Mouse (Mus musculus): ENCODE measurements around the gene Fbxo6.
"Not testable (repeated sequence)": the region's sequence is repeated elsewhere in the genome, so short reads cannot be mapped to it uniquely, and the experiment has no call there.

Gene Fbxo6

DNA sequence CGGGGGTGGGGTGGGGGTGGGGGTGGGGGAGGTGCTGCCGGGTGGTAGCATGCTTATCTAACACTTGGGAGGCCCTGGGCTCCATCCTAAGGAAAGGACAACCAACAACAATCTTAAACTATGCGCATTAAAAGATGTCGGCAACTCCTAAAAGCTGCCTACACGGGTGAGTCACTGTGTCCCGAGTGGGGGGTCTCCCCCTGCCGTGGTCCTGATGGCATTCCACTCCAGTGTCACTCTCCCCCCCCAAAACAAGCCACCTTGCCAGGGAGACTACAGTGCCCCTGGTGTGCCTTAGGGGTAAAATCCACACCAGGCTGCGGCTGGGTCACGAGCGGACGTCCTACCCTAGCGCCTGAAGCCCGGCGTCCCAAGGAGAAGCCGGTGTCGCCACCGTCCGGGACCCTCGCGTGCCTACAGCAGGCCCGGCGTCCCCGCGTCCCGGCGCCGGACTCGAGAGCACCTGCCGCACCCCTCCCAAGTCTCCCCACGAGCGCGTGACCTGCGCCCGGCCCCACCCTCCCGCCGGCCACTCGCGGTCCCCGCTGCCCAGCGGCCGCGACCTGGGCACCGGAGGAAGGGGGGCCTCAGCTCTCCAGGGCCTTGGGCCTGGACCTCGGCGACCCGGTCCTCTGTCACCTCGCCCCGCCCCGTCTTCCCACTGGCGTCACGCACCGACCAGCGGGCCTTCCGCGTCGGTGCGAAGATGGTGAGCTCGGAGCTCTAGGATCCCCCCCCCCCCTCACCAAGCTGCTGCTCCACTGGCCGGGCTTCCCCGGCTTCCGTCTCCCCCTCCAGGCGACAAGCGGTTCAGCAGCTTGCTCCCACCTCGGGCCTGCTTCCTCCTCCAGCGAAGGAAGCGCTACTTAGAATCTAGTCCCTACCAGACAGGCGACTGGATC is at the start of gene Fbxo6:
Gene Fbxo6 (minus strand): TSS at position 874 of the 902 bp plus-strand sequence.
- DNase-seq (ENCODE audit: low read depth, low spot score) = peak; percentile 92

DNA sequence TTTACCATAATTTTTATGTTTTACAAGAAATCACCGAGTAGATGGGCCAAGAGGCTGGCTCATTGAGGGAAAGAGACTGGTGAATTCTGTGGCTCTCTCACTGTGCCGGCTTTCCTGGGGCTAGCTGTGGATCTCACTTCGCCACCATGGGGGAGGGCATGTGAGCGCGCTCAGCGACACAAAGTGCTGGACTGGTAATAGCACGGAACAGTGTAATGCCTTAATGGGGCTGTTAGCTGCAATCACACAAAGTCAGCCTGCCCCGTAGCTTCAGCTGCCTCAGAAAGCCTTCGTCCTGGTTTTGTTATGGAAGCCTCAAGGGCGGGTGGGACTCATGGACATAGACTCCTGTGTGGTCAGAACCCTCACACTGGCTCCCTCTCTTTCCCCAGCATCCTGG is 46.8 kb upstream of the Fbxo6 start:
- DNase-seq (ENCODE audit: low read depth, low spot score) = no peak

DNA sequence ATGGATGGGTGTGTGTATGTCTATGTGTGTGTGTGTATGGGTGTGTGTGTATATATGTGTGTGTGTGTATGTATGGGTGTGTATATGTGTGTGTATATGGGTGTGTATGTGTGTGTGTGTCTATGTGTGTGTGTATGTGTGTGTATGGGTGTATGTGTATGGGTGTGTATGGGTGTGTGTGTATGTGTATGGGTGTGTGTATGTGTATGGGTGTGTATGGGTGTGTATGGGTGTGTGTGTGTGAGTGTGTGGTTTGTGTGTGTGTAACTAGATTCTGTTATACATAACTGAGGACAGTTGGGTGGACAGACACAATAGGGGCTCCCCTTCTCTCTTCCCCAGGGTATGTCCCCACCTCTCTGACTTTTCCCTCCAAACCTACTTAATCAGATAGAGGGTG is 42.5 kb upstream of the Fbxo6 start:
- no peak for DNase-seq (ENCODE audit: low read depth, low spot score)

DNA sequence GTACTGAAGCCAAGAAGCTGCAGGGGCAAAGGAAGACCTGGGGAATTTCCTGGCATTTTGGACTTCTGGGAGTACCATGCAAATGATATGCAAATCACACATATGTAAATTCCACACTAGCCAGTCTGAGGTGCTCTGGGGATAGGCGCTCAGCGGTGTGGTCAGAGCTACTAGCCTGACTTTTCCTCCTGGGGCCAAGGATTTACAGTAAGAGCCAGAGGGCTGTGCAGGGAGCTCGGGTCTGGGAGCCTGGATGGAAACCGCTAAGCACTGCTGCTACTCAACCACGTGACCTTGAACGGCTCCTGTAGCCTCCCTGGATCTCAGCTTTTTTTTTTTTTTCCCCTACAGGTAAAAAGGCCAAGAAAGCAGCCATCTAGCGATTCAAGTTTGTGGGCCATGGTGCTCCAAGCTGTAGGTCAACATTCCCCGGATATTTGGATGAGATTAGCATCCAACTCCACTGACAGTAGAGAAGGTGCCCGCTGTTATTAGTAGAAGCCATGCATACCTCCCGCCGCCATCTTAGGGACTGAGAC is 40.8 kb upstream of the Fbxo6 start:
- DNase-seq (ENCODE audit: low read depth, low spot score) = no peak

DNA sequence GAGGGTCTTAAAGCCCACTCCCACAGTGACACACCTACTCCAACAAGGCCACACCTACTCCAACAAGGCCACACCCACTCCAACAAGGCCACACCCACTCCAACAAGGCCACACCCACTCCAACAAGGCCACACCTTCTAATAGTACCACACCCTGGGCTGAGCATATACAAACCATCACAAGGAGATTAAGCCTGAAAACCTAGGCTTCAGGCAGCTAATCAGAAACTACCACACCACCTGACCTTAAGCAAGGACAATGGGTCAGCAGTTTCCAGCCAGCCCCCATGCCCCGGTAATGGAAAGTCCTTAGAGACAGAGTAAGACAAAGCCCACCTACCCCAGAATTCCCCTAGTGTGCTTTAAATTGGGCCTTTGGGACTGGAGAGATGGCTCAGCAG is 36.8 kb upstream of the Fbxo6 start:
- DNase-seq (ENCODE audit: low read depth, low spot score) = not testable (repeated sequence)

DNA sequence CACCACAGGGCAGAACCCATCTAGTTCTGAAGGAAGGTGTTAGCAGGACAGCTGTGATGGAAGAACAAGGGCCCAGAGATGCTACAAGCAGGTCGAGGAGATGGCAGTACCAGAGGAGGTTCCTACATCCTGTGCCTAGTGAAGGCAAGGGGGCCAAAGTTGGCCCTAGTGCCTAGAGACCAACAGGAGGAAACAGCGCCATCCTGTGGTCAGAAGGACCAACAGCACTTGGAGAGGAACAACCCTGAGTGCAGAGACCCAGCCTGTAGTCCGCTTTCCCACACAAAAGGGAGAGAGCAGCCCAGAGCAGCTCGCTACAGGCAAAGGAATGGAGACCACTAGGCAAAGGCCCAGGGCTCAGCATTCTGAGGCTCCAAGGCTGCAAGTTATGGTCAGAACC is 33.9 kb upstream of the Fbxo6 start:
- no peak for DNase-seq (ENCODE audit: low read depth, low spot score)

DNA sequence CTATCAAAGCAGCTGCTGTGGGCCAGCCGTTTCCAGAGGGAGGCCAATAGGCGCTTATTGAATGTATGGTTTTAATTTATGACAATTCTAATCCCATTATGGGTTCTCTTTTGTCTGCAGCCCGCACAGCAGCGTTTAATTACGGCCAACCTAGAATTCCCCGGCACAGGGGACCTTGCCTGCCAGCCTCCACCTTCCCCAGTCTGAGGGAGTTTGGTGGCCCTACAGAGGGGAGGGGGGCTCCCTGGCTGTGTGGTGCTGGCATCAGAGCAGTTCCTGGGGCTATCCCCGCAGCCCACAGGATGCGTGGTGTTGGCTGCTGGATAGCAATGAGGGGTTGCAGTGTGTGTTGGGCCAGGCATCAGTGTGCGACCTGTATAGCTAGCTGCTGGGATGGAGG is 32.6 kb upstream of the Fbxo6 start:
- DNase-seq (ENCODE audit: low read depth, low spot score) = no peak

DNA sequence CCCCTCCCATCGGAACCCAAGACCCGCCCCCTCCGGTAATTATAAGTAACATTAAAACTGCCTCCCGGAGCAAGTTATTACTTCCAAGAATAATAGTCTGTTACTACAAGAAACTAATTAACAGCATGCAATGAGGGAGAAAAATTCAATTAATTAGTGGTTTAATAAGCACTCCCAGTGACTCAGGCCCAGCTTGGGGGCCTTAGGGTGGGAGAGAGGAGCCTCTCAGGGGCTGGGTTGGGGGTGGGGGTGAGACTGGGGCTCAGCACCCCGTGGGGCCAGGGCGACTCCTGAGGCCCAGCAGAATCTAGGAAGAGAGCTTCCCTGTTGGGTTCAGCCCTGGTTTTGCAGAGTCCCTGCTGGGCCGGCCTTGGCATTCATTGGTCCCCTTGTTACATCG is 30.4 kb upstream of the Fbxo6 start:
- no peak for DNase-seq (ENCODE audit: low read depth, low spot score)

DNA sequence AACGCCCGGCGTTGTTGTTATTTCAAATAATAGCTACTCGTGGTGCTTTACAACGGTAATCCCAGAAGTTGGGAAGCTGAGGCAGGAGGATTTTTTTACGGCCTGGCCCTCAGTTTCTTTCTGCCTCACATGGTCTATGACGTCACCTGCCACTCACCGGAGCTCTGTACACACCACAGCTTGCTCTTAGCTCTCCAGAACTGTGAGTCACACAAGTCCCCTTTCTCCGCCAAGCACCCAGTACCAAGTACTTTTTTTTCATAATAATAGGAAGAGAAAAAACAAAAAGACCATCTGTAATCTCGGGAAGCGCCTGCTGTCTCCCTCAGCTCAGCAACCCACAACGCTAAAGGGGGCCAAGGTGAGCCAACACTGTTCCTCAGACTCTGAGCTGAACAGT is 29.5 kb upstream of the Fbxo6 start:
- DNase-seq (ENCODE audit: low read depth, low spot score) = no peak

DNA sequence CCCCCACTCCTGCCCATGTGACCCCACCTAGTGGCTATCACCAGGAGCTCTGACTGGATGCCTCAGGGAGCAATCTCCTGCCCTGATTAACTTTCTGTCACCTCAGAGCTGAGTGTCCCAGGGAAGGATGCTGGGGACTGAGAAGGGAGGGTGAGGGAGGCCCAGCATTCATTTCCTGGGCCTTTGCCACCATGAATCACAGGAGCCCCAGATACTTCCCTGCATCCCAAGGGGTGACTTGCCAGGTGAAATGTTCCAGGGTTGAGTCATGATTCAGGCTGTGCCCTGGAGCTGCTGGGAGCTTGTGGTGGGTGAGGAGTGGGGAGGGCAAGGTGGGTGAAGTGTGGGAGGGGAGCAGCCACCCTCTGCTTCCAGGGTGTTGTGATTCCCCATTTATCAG is 25.8 kb upstream of the Fbxo6 start:
- no peak for DNase-seq (ENCODE audit: low read depth, low spot score)

DNA sequence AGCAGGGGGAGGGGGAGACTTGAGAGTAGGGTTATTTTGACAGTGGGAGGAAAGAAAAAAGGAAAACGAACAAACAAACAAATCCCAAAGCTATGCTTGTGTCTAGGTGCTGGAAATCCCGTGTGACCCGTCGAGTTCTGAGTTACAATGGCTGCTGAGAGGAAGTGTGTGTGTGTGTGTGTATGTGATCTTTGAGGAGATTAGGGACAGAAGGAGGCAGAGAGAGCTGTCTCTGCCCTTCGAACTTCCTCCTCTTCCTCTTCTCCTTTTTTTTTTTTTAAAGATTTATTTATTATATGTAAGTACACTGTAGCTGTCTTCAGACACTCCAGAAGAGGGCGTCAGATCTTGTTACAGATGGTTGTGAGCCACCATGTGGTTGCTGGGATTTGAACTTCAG is 24.7 kb upstream of the Fbxo6 start:
- not testable (repeated sequence) for DNase-seq (ENCODE audit: low read depth, low spot score)

DNA sequence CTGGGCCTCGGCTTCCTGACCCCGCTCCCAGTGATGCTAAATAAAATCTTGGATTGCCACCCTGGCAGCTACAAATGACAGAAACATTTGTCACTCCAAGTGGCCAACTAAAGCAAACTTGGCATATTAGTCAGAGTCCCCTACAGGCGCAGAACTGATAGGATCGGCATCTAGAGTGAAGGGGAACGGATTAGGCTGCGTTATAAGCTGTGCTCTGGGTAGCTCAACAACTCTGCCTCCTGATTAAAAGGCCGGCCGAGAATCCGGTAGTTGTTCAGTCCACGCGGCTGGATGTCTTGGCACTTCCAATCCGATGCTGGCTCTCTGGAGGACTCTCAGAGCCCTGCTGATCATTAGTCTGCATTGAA is 22.5 kb upstream of the Fbxo6 start:
- DNase-seq (ENCODE audit: low read depth, low spot score) = no peak

DNA sequence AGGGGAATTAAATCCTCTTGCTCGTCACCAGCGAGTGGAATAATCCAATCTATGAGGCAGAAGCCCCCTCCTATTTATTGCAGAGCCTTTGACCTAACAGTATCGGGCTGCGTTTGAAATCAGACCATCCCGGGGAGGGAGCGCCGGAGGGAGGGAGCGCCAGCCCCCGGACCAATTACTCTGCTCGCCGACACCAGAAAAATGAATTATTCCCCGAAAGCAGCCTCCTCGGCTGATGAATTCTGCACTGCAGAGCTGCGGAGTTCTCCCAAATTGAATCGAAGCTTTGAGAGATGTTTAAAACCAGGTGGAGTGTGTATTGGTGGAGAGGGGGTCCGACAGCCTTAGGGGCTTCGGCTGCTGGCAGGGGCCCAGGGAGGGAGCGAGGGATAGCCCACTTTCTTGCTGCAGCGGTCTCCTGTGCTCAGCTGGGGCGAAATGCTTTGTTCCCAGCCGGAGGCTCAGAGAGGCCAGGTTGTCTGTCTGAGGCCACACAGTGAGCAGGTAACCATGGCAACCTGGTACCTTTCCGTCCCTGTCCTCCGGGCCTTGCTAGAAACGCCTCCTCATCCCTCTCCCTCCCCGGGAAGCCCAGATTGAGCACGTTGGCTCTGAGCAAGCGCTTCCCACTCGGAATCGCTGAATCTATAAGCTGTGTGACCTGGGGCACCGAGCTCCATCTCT is 22.0 kb upstream of the Fbxo6 start:
- DNase-seq (ENCODE audit: low read depth, low spot score) = peak; percentile 56

DNA sequence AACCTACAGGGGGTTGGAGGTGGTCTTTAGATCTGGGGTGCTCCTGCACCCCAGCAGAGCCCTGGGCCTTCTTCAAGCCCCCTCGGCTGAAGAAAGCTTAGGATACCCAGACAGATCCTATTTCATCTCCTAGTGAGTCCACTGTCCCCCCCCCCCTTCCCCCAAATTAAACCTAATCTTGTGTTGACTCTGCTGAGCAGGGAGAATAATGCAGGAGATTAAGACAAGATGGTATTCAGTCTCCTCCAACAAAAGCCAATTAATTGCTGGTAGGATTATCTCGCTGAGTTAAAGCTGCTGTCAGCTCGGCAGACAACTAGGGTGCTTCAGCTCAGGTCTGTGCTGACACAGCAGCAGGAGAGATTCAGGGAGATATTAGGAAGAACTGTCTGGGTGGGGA is 19.3 kb upstream of the Fbxo6 start:
- no peak for DNase-seq (ENCODE audit: low read depth, low spot score)

DNA sequence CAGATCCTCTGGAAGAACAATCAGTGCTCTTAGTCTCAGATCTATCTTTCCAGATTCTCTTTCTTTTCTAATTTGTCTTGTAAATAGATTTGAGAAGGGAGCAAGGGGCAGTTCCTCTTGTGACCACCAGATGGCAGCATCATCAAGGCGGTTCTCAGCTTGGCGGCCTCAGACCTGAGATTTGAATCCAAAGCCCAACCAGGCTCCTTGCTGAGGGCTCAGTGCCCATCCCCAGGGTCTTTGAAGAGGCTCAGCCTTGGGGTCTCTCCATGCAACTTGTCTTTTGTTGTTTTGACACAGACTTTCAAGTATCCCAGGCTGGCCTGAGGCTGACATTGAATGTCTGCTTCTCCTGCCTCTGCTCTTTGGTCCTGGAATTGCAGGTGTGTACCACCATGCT is 18.9 kb upstream of the Fbxo6 start:
- peak; percentile 71 for DNase-seq (ENCODE audit: low read depth, low spot score)

DNA sequence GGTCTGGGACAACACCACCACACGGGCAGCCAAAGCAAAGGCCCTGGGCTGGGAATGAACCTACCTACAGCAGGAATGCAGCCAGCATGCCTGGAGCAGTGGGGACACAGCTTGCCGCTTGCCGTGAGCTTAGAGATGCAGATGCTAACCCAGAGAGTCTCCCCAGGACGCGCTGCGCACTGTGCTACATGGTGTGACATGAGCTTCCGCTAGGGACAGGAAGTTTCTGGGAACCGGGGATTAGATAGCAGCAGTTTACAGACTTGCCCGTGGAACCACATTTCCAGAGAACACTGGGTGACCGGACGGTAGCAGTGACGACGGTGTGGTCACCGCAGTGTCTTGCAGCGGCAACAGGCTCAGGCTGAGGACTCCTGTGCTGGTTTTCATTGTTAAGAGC is 17.6 kb upstream of the Fbxo6 start:
- no peak for DNase-seq (ENCODE audit: low read depth, low spot score)

DNA sequence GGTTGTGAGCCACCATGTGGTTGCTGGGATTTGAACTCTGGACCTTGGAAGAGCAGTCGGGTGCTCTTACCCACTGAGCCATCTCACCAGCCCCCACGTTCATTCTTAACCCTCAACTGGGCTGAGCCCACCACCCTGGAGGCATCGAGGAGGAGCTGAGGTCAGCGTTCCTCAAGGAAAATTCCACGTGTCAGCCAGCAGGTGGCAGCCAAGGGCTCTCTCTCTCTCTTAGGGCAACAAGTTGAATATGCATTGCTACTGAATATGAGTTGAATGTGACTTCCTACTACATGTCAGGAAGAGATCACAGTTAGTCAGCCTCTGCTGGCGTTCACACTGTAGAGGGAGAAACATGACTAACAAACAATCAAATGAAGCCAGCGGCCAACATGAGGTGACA is 16.3 kb upstream of the Fbxo6 start:
- DNase-seq (ENCODE audit: low read depth, low spot score) = peak; percentile 83

DNA sequence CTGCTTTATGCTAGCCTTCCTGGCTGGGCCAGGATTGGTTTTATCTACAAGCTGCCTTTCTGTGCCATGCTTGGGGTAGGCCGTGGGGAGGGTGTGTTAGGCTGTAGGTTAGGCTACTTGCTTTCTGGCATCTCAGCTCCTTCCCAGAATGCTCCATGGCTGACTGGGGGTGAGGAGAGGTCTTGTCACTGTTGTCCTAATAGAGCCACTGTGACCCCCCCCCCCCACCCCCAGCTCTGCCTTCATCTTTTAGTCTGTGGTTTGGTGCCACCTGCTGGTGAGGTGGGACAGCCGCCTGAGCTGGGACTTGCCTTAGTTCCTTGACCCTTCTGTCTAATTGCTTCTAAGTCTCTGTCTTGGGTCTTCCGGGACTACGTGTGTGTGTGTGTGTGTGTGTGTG is 15.0 kb upstream of the Fbxo6 start:
- peak; percentile 49 for DNase-seq (ENCODE audit: low read depth, low spot score)

DNA sequence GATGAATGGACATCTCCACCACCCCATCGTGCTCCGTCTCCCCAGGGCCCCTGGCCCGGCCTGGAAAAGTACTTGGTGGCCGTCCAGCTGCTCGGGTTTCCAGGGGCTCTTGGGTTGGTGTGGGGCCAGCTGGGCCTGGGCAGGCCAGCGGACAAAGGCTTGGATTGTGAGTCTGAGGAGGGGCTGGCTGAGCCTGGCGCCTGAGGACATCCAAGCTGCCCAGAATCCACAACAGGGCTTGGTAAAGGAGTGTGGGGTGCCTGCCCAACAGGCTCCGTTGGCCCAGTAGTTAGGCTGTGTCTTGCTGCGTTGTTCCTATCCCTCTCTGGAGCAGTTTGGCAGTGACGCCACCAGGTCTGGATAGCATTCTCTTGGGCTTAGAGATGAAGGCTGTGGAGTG is 14.5 kb upstream of the Fbxo6 start:
- DNase-seq (ENCODE audit: low read depth, low spot score) = no peak

DNA sequence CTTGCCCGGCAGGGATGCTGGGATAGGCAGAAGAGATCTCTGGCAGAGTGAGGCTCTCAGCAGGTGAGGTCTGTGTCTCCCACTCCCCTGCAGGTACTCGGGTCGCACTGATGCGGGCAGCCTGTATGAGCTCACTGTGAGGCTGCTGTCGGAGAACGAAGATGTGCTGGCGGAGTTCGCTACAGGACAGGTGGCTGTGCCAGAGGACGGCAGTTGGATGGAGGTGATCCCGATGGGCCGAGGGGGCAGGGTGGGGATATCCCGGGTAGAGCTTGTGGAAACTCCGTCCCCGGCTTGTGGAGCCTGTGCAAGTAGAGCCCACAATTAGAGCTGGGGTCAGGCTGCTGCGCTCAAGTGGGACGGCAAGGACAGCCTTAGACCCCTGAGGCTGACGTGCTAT is 13.6 kb upstream of the Fbxo6 start:
- no peak for DNase-seq (ENCODE audit: low read depth, low spot score)

DNA sequence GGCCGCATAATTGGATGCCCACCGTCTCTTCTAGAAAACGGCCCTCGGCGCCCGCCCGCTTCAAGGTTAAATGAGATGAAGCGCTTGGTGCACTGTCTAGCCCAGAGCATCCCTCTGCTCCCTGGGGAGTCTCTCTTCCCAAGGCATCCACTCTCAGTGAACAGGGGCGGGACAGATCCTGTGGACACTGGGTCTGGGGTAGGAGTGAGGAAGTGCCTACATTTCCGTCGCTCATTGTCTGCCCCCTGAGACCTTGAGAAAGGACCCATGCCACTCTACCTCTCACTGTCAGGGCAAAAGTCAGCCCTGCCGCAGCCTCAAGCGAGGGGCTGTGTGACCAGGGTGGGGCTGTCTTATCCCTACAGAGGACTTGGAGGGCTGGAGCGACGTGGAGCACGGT is 12.5 kb upstream of the Fbxo6 start:
- no peak for DNase-seq (ENCODE audit: low read depth, low spot score)

DNA sequence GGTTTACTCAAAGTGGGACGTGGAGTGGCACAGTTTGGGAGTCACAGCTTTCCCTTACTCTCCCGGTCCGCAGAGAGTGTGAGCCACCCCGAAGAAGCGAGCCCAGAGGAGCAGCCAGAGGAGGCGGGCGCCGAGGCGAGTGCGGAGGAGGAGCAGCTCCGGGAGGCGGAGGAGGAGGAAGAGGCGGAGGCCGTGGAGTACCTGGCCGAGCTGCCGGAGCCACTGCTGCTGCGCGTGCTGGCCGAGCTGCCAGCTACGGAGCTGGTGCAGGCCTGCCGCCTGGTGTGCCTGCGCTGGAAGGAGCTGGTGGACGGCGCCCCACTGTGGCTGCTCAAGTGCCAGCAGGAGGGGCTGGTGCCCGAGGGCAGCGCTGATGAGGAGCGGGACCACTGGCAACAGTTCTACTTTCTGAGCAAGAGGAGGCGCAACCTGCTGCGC is 12.1 kb upstream of the Fbxo6 start:
- DNase-seq (ENCODE audit: low read depth, low spot score) = peak; percentile 79

Measured in mesoderm, embryonic 11.5 days (tissue).